Mouse (Mus musculus): ENCODE results near the gene Gpkow. TPM values are rescaled to one million over a fixed set of nuclear protein-coding genes. Genes with fewer than 3 reads are reported as not detected.

Gene Gpkow
- total and polyA plus RNA-seq, 3 experiments = 23.4 to 539 (median 37.0) TPM

GRCm38 (mm10) chrX:7670390-7670881, 26.5 kb upstream of the Gpkow start:
- Histone ChIP-seq H3K27ac (ENCODE audit: control insufficient read depth, low read depth, low read length) (peak overlapping the region; percentile 75), H3K27me3 (ENCODE audit: control insufficient read depth in 1 of 2, insufficient read depth in 2 of 2, low read length in 2 of 2) (no peaks in the 10 kb centered on the region), H3K9ac (ENCODE audit: control insufficient read depth, low read depth, low read length, poor library complexity, severe bottlenecking) (peak overlapping the region; percentile 74), H3K9me3 (replicated peaks; ENCODE audit: insufficient read depth, low read length) (no peaks in the 10 kb centered on the region), H3K4me1 (ENCODE audit: control insufficient read depth in 1 of 2, insufficient read depth in 2 of 2, low read length in 2 of 2) (peaks cover 11 to 25% of the 10 kb centered on the region in 2 experiments), H3K36me3 (ENCODE audit: control insufficient read depth in 1 of 2, insufficient read depth in 2 of 2, low read length in 2 of 2) (peaks cover 0 to 22% of the 10 kb centered on the region in 2 experiments; a peak in 2 of 4 replicates), H3K79me2 (ENCODE audit: control insufficient read depth, insufficient read depth, low read length, poor library complexity) (peaks cover 5% of the 10 kb centered on the region; the same call in 1 of the 2 replicates), H3K4me3 (ENCODE audit: control insufficient read depth in 1 of 2, insufficient read depth in 1 of 2, low read depth in 2 of 2, low read length in 2 of 2) (peak overlapping the region; percentile 65 to 79)
- peak; percentile 89 for DNase-seq (ENCODE audit: low read depth, low spot score)
- TF ChIP-seq HCFC1 (IDR thresholded peaks at IDR 0.05; ENCODE audit: low read depth, low read length) (peak; percentile 38), MYC (IDR thresholded peaks at IDR 0.05; ENCODE audit: low read depth, low read length) (no peak), SIN3A (IDR thresholded peaks at IDR 0.05; ENCODE audit: low read length) (peak; percentile 84), RAD21 (IDR thresholded peaks at IDR 0.05; ENCODE audit: low read depth, low read length) (no peak), RCOR1 (IDR thresholded peaks at IDR 0.05; ENCODE audit: low read depth, low read length) (no peak; the same call in 1 of the 2 replicates), NELFE (IDR thresholded peaks at IDR 0.05; ENCODE audit: low read depth, low read length) (0 out of 2 replicates have a peak, but pooled peaks have one; percentile 4), JUND (IDR thresholded peaks at IDR 0.05; ENCODE audit: low read depth, low read length) (no peak), MAX (IDR thresholded peaks at IDR 0.05; ENCODE audit: low read length) (peak; percentile 13; the same call in 1 of the 2 replicates), MXI1 (IDR thresholded peaks at IDR 0.05; ENCODE audit: low read depth, low read length) (peak; percentile 81), UBTF (IDR thresholded peaks at IDR 0.05; ENCODE audit: borderline replicate concordance, insufficient read depth, low read depth, low read length) (no peak), TBP (IDR thresholded peaks at IDR 0.05; ENCODE audit: low read depth, low read length) (no peak; the same call in 1 of the 2 replicates), MAFK (IDR thresholded peaks at IDR 0.05; ENCODE audit: borderline replicate concordance, low read depth, low read length) (no peak), ZKSCAN1 (IDR thresholded peaks at IDR 0.05; ENCODE audit: low read depth, low read length) (no peak), ZC3H11A (IDR thresholded peaks at IDR 0.05; ENCODE audit: low read depth, low read length) (no peak), CHD2 (IDR thresholded peaks at IDR 0.05; ENCODE audit: low read length) (no peak), ZNF384 (IDR thresholded peaks at IDR 0.05; ENCODE audit: low read depth, low read length) (0 out of 2 replicates have a peak, but pooled peaks have one; percentile 4), USF2 (IDR thresholded peaks at IDR 0.05; ENCODE audit: borderline replicate concordance in 1 of 2, insufficient read depth in 1 of 2, low read depth in 1 of 2, low read length in 2 of 2) (no peak), BHLHE40 (IDR thresholded peaks at IDR 0.05; ENCODE audit: borderline replicate concordance, low read depth, low read length) (no peak; the same call in 1 of the 2 replicates), MEF2A (IDR thresholded peaks at IDR 0.05; ENCODE audit: extremely low read depth, insufficient replicate concordance, low read depth, low read length, poor library complexity, severe bottlenecking) (no peak), POLR2AphosphoS5 (IDR thresholded peaks at IDR 0.05; ENCODE audit: borderline replicate concordance, low read depth, low read length) (no peak), E2F4 (IDR thresholded peaks at IDR 0.05; ENCODE audit: borderline replicate concordance, low read depth, low read length) (peak; percentile 58; the same call in 1 of the 2 replicates), MAZ (IDR thresholded peaks at IDR 0.05; ENCODE audit: low read depth, low read length) (peak; percentile 47; the same call in 1 of the 2 replicates), SMC3 (IDR thresholded peaks at IDR 0.05; ENCODE audit: low read depth, low read length) (no peak), MYB (IDR thresholded peaks at IDR 0.05; ENCODE audit: low read depth, low read length) (no peak)

Data from MEL (cell line).